Mouse (Mus musculus) heart, embryonic 16.5 days (tissue): ENCODE results near the gene Rab5b. TPM values are rescaled to one million over a fixed set of nuclear protein-coding genes. Genes with fewer than 3 reads are reported as not detected.

ENCODE experiments used
- ATAC-seq: fragments of 200-750 bp; cut with Nextera tagmentation; replicated peaks from 2 replicates; pipeline ENCODE4 v1.8.0; 2017; ENCODE audit warnings: moderate number of reproducible peaks; ENCODE audit not compliant: insufficient read depth, low FRiP score; ENCODE audit errors: extremely low read depth
- H3K27ac ChIP-seq: fragments of 300-500 bp; sonication (generic); 2 replicates; pipeline ENCODE4 v1.5.1; 2014; ENCODE audit warnings: mild to moderate bottlenecking, low read length, control low read depth, moderate library complexity
- H3K27me3 ChIP-seq: fragments of 300-500 bp; sonication (generic); 2 replicates; pipeline ENCODE4 v1.6.1; 2014; ENCODE audit warnings: low read length, mixed read lengths; ENCODE audit not compliant: control insufficient read depth, insufficient read depth
- H3K36me3 ChIP-seq: fragments of 300-500 bp; sonication (generic); 2 replicates; pipeline ENCODE4 v1.6.1; 2014; ENCODE audit not compliant: control insufficient read depth, insufficient read depth
- H3K4me1 ChIP-seq: fragments of 300-500 bp; sonication (generic); 2 replicates; pipeline ENCODE4 v1.6.1; 2014; ENCODE audit warnings: low read length, mixed read lengths; ENCODE audit not compliant: control insufficient read depth, insufficient read depth
- H3K4me2 ChIP-seq: fragments of 300-500 bp; sonication (generic); 2 replicates; pipeline ENCODE4 v1.6.1; 2014; ENCODE audit warnings: low read depth, mild to moderate bottlenecking, control low read depth, low read length
- H3K4me3 ChIP-seq: fragments of 300-500 bp; sonication (generic); 2 replicates; pipeline ENCODE4 v1.5.1; 2014; ENCODE audit warnings: mild to moderate bottlenecking, control low read depth, low read length
- H3K9ac ChIP-seq: fragments of 300-500 bp; sonication (generic); 2 replicates; pipeline ENCODE4 v1.6.1; 2014; ENCODE audit warnings: low read length, control low read depth
- H3K9me3 ChIP-seq: fragments of 300-500 bp; sonication (generic); replicated peaks from 2 replicates; pipeline ENCODE4 v1.6.1; 2016; ENCODE audit warnings: low read length; ENCODE audit not compliant: control insufficient read depth
- WGBS: fragments of 180-500 bp; shearing (Covaris S2); extraction: QIAGEN DNeasy Blood & Tissue Kit; methylation state at CpG from one replicate; pipeline ENCODE4 v1.1.7; 2014; 5-methylcytosine and 5-hydroxymethylcytosine counted together
- polyA plus RNA-seq: library from polyadenylated mRNA; unstranded; fragments of >200 nt; fragmentation: Nextera tagmentation; extraction: Ambion mirVana; gene quantifications from 2 replicates; pipeline ENCODE4 v1.2.1, GENCODE M21; 2015

The Rab5b gene
- polyA plus RNA-seq: 69.8 and 73.5 TPM in 2 replicates

GRCm38 (mm10) chr10:128695992-128696807, at the start of gene Rab5b:
Gene Rab5b (minus strand): TSS chr10:128696264.
- peak; percentile 98 for ATAC-seq
- Histone ChIP-seq H3K4me3 (peak within 1 kb of the TSS; percentile 93), H3K4me1 (peaks cover 20% of the 10 kb centered on the region), H3K36me3 (peaks cover 18% of the 10 kb centered on the region), H3K4me2 (peak within 1 kb of the TSS; percentile 72), H3K27me3 (no peaks in the 10 kb centered on the region), H3K27ac (peak within 1 kb of the TSS; percentile 98), H3K9ac (peak within 1 kb of the TSS; percentile 96), H3K9me3 (no peaks in the 10 kb centered on the region)
- under 1% methylated on average over 40 of the region's 40 CpGs for WGBS

- 21% methylated on average over 18 of the region's 18 CpGs for WGBS
- H3K9me3 ChIP-seq: no peaks in the 10 kb centered on the region
- H3K4me1 ChIP-seq: peaks cover 32% of the 10 kb centered on the region
- no peak for ATAC-seq
- H3K27ac ChIP-seq: peak within 1 kb of the TSS; percentile 55
- no peaks in the 10 kb centered on the region for H3K27me3 ChIP-seq
- peak within 1 kb of the TSS; percentile 70 for H3K4me3 ChIP-seq
- H3K4me2 ChIP-seq: peak within 1 kb of the TSS; percentile 88
- H3K36me3 ChIP-seq: no peaks in the 10 kb centered on the region
- H3K9ac ChIP-seq: peak within 1 kb of the TSS; percentile 80
These were observed 48.9 kb upstream of the Rab5b start, which contains the start of gene Dgka for GRCm38 (mm10) chr10:128744680-128745601. Gene Dgka (minus strand): TSS chr10:128744855.

GRCm38 (mm10) chr10:128744211-128744610, 48.1 kb upstream of the Rab5b start:
- Histone ChIP-seq H3K27ac (peak overlapping the region; percentile 55), H3K9ac (peak overlapping the region; percentile 80), H3K4me2 (peak overlapping the region; percentile 88), H3K36me3 (no peaks in the 10 kb centered on the region), H3K4me3 (peak overlapping the region; percentile 70), H3K9me3 (no peaks in the 10 kb centered on the region), H3K4me1 (peaks cover 27% of the 10 kb centered on the region), H3K27me3 (no peaks in the 10 kb centered on the region)
- ATAC-seq: no peak
- WGBS: 22% methylated on average over 8 of the region's 8 CpGs

GRCm38 (mm10) chr10:128743791-128744191, 47.7 kb upstream of the Rab5b start:
- peak overlapping the region; percentile 80 for H3K9ac ChIP-seq
- H3K4me1 ChIP-seq: peaks cover 23% of the 10 kb centered on the region
- H3K9me3 ChIP-seq: no peaks in the 10 kb centered on the region
- peak overlapping the region; percentile 70 for H3K4me3 ChIP-seq
- under 1% methylated on average over 37 of the region's 37 CpGs for WGBS
- H3K27ac ChIP-seq: peak overlapping the region; percentile 55
- no peaks in the 10 kb centered on the region for H3K27me3 ChIP-seq
- peak overlapping the region; percentile 88 for H3K4me2 ChIP-seq
- peak; percentile 34 for ATAC-seq
- no peaks in the 10 kb centered on the region for H3K36me3 ChIP-seq

- Histone ChIP-seq H3K27me3 (no peaks in the 10 kb centered on the region), H3K27ac (peak overlapping the region; percentile 55; the same call in 1 of the 2 replicates), H3K4me1 (peaks cover 22% of the 10 kb centered on the region), H3K36me3 (no peaks in the 10 kb centered on the region), H3K4me2 (peak overlapping the region; percentile 88), H3K4me3 (peak overlapping the region; percentile 70), H3K9ac (peak overlapping the region; percentile 80), H3K9me3 (no peaks in the 10 kb centered on the region)
- no peak for ATAC-seq
- WGBS: 2% methylated on average over 7 of the region's 7 CpGs
These were observed 47.2 kb upstream of the Rab5b start for GRCm38 (mm10) chr10:128743235-128743634.

- H3K9ac ChIP-seq: no peak overlapping the region; the same call in none of the 2 replicates
- no peak for ATAC-seq
These were observed 46.6 kb upstream of the Rab5b start for GRCm38 (mm10) chr10:128742616-128743015.

GRCm38 (mm10) chr10:128740296-128740695, 44.2 kb upstream of the Rab5b start:
- Histone ChIP-seq H3K27ac (no peak overlapping the region), H3K4me1 (peaks cover 25% of the 10 kb centered on the region), H3K9ac (no peak overlapping the region), H3K4me3 (no peak overlapping the region), H3K27me3 (no peaks in the 10 kb centered on the region), H3K36me3 (no peaks in the 10 kb centered on the region), H3K4me2 (no peak overlapping the region), H3K9me3 (no peaks in the 10 kb centered on the region)
- no peak for ATAC-seq
- 46% methylated on average over 2 of the region's 2 CpGs for WGBS

More at GRCm38 (mm10) chr10:128742616-128743015, 46.6 kb upstream of the Rab5b start:
- 26% methylated on average over 4 of the region's 4 CpGs for WGBS
- H3K4me1 ChIP-seq: peaks cover 25% of the 10 kb centered on the region
- no peaks in the 10 kb centered on the region for H3K27me3 ChIP-seq
- H3K36me3 ChIP-seq: no peaks in the 10 kb centered on the region
- no peaks in the 10 kb centered on the region for H3K9me3 ChIP-seq
- peak overlapping the region; percentile 88 for H3K4me2 ChIP-seq
- H3K4me3 ChIP-seq: peak overlapping the region; percentile 70
- no peak overlapping the region for H3K27ac ChIP-seq

- peak; percentile 60; the same call in 1 of the 2 replicates for ATAC-seq
- H3K27me3 ChIP-seq: no peaks in the 10 kb centered on the region
- peak overlapping the region; percentile 59 for H3K4me2 ChIP-seq
- peaks cover 8% of the 10 kb centered on the region for H3K4me1 ChIP-seq
- no peak overlapping the region for H3K27ac ChIP-seq
- 8% methylated on average over 15 of the region's 15 CpGs for WGBS
- peaks cover 2% of the 10 kb centered on the region; the same call in 1 of the 2 replicates for H3K9me3 ChIP-seq
- peak overlapping the region; percentile 34 for H3K4me3 ChIP-seq
- peaks cover 18% of the 10 kb centered on the region for H3K36me3 ChIP-seq
- peak overlapping the region; percentile 38; the same call in 1 of the 2 replicates for H3K9ac ChIP-seq
These were observed 41.4 kb upstream of the Rab5b start for GRCm38 (mm10) chr10:128737435-128737834.
